Mouse (Mus musculus): ENCODE measurements around the gene Rps17.

Gene Rps17

DNA sequence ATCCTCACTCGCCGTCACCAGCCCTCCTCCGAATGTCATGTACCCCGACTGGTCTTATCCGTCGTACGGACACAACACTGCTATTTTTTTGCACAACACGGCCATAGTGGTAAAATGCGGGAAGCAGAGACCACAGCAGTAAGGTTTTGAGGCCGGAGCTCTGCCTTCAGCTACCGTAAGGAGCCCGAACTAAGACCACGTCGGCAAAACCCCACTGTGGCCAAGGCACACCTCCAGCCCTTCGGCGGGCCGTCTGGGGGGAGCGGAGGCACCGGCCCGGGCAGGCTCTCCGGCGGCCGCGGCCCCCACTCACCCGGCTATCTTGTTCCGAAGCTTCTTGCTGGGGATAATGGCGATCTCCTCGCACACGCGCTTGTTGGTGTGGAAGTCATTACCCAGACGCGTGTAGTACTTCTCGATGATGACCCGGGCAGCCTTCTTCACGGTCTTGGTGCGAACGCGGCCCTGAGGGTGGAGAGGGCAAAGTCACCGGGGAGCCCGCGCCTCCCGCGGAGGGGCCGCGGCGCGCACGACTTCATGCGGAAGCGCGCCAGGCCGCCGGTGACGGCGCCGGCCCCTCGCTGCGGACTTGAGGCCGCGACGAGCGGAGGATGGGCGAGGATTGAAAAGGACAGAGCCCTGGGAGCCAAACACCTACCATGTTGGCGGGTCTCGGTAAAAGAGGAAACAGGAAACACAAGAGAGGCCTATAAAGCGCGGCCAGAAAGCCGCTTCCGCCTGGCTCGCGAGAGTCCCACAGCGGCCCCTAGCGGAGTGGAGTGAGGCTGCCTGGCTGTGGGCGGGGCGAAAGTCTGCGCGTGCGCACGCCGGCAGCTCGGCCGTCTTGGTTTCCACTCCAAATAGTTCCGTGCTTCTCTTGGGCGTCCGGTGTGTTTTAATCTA, at the start of gene Rps17:
TSS of gene Rps17 (minus strand) at position 711 of the 903 bp plus-strand sequence.
- peak; percentile 72 for DNase-seq (ENCODE audit: extremely low read depth, low read depth)

DNA sequence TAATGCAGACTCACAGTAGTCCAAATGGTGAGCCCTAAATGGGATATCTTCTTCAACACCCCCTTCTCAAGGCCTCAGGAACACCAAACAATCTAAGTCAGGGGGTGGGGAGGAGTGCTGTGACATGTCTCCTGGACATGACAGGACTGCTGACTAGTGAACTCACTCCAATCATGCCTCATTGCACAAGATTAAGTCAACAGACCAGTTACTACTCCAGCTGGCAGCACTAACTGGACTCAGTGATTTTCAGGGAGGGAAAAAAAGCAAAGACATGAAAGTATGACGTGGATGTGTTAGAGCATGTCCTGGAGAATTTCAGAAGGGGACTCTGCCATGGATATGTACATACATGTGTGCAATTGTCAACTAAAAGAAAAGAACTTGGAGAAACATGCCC, 34.3 kb upstream of the Rps17 start:
- DNase-seq (ENCODE audit: extremely low read depth, low read depth): no peak

DNA sequence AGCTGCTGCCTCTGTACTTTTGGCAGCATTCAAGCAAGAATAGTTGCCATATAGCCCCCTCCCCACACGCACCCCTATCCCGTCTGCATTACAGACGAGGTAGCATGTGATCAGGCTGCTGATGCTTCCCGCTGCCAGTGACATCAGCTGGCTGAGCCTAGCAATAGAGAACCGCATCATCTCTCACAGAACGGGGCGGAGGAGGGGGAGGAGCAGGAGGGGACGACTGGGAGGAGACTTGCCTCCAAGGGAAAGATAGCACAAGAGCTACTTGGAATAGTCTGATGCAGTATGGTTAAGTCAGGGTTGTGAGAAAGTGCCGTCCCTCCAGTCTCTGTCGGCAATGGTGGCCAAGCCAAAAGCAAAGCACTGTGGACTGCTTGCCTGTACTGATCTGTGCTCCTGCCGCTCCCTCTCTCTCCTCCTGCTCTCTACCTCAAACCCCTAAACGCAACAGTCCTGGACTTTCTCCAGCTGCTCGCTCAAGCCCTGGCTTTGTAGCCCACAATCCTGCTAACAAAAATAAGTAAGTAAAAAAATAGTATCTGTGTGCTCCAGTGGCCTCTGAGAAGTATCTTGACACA, 27.4 kb upstream of the Rps17 start:
- no peak for DNase-seq (ENCODE audit: extremely low read depth, low read depth)

DNA sequence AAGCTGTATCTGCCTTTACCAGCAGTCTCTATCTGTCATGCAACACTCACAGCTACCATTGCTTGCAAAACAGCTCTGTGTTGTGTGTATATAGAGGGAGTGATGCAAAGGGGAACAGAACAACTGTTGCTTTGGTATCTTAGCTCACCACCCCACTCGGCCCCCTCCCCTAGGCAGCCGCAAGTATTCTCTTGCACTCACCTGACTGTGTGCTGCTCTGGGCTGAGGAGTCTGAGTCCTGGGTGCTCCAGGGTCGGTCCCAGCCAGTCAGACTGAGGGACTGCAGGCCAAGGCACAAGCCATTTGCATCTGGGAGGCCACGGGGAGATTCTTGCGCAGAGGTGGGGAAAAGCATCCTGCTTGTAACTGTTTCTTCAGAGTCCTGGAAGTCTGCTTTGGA, 26.8 kb upstream of the Rps17 start:
- no peak for DNase-seq (ENCODE audit: extremely low read depth, low read depth)

DNA sequence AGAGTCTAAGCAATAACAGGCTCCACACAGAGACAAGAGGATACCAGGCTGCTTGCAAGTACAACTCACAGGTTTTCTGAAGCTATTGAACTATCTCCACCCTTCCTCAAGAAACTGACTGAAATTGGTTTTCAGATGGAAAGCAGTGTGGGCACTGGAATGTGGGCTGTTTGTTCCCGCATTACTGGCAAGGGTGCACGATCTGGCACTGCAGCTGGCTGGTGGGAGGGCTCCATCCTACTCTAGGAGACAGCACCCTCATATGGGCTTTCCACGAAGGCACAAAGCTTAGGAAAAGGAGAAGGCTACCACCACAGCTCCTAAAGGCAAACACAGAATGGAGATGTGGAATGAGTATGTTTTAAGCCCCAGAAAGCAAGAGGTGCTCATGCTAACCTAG, 24.7 kb upstream of the Rps17 start:
- DNase-seq (ENCODE audit: extremely low read depth, low read depth): no peak

DNA sequence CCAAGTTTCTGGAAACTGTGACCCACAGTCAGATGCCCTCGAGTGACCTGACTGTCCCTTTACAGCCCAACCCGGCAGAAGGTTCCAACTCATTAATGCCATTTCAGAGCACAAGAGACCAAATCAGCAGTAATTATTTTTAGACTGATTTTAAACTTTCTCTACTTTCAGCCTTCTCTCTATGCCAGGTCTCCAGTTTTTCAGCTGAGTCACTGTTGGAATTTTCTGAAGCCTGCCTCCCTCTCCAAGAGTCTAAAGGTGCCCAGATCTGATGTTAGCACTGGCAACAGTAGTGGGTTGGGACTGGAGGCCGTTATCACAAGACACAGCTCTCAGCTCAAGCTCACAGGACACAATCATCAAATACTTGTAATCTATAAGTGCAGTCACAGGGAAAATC, 22.9 kb upstream of the Rps17 start:
- no peak for DNase-seq (ENCODE audit: extremely low read depth, low read depth)

DNA sequence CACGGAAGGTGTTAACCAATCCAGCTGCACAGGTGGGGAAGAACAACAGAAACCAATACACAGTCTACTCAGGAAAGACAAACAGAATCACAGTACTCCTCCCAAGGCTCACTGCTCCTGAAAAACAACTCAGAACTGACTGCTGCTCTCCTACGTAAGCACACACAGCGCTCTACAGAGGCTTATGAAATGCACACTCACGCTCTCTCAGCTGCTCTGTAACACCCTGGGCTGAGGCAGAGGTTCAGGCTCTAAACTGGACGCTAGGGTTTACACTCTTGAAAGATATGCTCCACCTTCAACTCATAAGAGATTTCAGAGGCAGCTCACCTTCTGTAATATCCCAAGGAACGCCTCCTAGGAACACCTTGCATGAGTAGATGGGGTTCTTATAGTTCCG, 11.9 kb upstream of the Rps17 start:
- no peak for DNase-seq (ENCODE audit: extremely low read depth, low read depth)

DNA sequence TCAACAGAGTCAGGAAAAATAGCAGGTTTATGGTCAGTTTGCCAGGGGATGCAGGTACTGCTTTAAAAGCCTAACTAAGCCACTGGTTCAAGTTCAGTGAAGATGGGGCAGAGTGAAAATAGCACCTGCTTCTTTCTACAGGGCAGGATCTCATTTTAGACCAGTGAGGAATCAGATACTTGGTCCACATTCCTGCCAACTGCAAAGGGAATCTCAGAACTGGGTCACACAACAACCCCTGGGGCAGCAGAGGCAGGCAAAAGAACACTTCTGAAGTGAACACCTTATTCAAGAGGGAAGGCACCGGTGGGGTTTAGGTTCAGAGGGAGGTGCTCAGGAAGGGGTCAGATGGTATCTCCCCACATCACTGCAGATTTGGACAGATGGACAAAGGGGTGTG, 11.3 kb upstream of the Rps17 start:
- no peak for DNase-seq (ENCODE audit: extremely low read depth, low read depth)

DNA sequence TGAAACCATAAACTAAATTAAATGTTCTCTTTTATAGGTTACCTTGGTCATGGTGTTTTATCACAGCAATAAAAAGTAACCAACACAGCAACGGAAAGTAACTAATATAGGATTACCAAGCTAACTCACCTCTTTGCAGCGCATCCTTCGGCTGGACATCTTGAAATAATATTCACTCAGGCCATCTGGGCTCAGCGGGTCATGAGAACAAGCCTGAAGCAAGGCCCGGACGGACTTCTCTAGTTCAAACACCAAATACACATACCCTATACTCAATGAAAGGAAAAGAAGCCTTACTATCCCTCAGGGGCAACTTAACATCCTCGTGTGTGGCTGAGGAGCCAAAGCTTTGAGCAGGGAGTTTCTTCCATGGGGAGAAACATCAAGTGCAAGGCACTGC, 10.7 kb upstream of the Rps17 start:
- DNase-seq (ENCODE audit: extremely low read depth, low read depth): no peak

DNA sequence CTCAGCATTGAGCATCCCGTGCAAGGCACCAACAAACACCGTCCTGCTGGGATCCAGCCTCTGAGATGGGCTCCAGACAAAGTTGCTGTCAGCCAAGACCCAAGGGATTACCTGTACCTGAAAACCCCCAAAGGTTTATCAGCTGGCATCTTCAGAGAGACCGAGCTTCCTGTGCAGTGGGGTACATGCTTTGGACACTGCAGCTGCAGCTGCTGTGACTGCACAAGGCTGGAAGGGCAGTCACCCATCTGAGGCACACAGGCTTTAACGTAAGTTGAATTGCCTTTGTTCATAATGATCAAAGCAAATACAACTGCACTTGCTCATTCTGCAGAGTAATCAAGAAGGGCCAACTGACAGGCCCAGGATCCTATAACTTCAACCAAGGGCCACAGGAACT, 6.8 kb upstream of the Rps17 start:
- DNase-seq (ENCODE audit: extremely low read depth, low read depth): no peak

DNA sequence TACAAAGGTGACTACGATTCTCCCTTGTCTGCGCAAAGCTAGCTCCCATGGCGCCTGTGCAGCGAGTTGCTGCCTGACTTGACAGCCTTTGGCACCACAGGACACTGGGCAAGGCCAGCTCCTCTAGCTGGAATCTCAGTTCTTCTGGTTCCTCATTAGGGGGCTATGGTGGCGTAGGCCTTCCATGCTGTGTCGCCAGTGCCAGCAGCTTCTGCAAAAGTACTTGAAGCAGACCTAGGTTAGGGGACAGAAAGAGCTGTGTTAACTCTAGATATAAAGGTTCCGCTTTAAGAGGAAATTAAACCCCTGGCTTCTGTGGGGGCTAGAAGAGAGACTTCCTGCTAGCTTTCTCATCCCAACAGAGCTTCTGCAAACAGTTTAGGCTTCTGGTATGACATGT, 3.2 kb upstream of the Rps17 start:
- DNase-seq (ENCODE audit: extremely low read depth, low read depth): peak; percentile 52

DNA sequence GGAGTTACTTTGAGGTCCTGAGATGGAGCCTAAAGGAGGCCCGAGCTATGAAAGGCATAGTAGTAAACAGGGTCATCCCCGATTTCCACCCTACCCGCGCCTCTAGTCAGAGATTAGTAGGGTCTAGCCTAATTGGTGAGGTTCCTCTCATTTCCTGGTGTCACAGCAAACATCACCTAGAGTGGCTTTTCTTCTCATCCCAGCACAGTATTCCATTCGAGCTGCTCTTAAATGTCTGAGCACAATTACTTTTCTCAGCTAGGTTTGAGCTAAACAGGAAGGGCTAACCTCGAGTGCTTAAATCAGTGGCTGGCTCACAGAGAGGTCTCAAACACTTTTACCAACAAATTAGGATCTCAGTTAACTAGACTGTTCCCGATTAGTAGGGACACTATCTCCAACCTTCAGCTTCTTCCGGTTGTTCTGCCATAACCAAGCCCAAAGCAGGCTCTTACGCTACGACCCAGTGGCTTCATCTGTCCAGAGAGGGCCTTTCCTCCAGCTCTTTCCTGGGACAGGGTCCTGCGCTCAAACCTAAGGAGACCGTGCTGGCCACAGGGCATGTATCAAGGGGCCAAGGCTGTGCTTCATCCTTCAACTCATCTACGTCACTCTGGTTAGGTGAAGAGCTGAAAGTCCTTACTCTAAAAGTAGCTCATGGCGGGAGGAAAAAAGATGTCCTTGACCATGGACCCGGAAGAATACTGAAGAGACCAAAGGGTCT, 555 bp upstream of the Rps17 start:
- DNase-seq (ENCODE audit: extremely low read depth, low read depth): no peak

DNA sequence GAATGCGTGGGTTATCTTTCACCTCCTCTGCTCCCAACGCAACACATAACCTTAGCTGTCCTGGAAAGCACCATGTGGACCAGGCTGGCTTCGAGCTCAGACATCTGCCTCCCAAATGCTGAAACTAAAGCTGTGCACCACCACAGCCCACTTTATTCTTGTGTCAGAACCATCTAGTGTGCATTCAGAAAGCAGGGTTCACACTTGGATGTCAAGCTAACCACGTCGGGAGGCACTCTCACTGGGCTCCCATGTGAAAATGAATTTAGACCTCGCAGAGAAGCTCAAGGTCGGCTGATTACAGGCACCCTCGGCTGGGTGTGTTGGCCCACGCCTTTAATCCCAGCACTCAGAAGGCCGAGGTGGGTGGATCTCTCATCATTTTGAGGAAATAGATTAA, 1.2 kb downstream of the Rps17 start:
- DNase-seq (ENCODE audit: extremely low read depth, low read depth): no peak

DNA sequence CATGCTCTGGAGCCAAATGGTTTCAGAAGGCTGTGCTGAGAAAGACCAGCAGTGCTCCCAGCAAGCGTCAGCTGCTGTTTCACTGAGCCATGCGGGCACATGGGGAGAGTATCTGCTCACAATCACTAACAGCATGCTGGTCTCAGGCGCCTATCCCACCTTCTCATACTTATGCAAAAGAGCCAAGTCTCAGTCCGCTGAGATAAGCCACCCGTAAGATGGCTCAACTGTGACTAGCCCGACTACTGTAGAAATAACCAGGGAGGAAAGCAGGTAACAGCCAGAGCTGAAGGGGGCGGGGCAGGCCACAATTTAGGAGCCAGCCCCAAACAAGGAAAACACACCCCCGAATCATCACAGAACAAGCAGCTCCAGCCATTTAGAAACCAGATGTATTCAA, 1.7 kb downstream of the Rps17 start:
- no peak for DNase-seq (ENCODE audit: extremely low read depth, low read depth)

DNA sequence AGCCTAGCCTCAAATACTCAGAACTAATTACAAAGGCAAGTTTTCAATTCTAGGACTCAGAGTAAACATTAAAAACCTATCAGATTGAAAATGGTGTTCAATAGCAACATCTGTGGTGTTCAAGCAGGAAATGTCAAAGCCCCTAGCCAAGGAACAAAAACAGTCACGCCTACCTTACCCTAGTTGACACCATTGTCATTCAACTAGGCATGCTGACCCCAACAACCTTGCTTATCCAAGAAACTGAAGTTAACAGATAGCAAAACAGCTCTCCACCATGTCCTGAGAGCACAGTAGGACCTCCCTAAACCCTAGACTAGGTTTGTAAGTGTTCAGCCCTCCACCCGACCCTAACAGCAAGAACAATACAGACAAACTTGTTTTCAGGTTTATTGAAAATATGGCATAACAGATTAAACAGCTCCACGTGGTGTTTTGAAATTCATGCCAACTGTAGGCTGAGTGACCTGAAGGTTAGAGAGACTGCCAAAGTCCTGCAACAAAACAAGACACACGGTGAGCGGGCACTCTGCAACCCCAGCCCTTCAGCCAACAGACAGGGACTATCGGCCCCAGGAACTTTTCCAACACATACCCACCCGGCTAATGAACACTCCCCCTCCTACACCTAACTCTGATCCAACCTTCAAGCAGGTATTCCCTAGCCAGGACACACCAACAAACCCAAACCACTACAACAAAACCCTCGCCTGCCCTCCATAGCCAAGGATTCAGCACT, 2.5 kb downstream of the Rps17 start:
- DNase-seq (ENCODE audit: extremely low read depth, low read depth): no peak

DNA sequence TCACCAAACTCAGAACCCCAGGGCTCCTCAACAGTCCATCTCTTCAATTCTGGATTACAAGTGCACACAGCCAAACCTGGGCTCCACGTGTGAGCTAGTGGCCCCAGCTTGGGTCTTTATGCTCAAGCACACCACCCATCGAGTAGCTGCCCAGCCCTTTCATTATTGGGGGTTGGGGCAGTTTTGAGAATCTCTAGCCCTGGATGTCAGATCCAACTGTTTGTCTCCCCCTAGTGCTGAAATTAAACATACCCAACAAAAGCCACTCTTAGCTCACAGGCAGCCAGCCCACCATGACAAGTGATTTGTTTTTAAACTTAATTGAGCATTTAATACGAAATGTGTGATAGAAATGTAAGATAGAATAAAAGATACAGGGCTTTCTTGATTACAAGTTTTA, 3.5 kb downstream of the Rps17 start:
- DNase-seq (ENCODE audit: extremely low read depth, low read depth): no peak

DNA sequence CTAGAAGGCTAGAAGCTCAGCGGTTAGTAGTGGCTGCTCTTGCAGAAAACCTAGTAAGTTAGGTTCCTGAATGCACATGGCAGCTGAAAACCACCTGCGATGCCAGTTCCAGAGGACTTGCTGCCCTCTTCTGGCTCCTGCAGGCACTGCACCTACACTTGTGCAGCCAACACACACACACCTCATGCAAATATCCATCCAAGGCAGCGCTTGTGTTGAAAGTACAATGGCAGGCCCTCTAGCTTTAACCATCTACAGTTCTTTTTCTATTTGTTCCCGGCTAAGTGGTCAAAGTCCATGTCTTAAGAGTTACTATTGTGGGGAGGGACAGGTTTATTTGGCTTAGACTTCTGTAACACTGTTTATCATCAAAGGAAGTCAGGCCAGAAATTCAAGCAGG, 5.3 kb downstream of the Rps17 start:
- DNase-seq (ENCODE audit: extremely low read depth, low read depth): peak; percentile 56

DNA sequence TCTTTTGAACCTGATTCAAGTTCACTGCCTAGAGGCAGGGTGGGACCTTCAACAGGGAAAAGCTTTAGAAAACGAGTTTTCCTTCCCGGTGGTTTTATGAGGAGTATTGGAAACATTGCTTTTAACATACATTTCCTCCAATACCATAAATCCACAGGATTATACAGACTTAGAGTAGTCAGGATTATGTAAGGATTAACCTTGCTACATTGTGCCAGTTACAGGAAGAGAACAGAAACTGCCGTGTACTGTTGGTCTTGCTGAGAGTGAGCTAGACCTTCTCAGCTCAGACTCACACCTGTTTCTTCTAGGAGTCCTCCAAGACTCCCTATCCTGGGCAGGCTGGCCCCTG, 6.6 kb downstream of the Rps17 start:
- no peak for DNase-seq (ENCODE audit: extremely low read depth, low read depth)

DNA sequence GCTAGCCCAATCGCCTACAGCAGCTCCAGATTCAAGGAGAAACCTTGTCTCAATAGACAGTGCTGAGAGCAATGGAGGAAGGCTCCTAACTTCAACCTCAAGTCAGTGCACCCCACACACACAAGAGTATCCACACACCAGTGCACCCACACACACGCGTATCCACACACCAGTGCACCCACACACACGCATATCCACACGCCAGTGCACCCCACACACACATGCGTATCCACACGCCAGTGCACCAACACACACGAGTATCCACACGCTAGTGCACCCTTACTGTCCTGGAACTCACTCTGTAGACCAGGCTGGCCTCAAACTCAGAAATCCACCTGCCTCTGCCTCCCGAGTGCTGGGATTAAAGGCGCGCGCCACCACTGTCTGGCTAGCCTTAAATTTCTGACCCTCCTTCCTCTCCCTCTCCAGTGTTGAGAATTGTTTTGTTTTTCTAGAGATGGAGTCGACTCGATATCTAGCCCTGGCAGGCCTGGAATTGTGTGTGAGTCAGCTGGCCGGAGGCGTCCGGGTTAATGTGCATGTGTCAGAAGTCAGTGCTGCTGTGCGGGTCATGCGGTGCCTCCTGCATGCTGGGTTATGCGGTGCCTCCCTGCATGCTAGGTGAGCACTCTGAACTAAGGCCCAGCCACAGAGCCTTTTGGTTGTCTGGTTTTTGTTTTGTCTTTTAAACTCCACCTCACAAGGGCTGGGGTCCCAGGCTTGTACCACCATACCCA, 7.1 kb downstream of the Rps17 start:
- no peak for DNase-seq (ENCODE audit: extremely low read depth, low read depth)

DNA sequence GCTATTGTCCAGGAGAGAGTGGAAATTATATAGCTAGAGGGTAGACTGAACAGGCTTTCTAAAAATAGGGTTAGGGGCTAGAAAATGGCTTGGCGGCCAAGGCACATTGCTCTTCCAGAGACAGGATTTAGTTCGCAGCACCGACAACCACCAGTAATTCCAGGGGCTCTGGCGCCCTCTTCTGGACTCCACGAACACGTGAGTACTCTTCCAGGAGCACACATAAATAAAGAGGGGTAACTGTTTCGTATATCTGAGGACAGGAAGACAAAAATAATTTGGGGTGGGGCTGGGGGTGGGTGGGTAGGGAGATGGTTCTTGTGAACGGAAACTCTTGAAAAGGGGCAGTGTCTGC, 8.6 kb downstream of the Rps17 start:
- no peak for DNase-seq (ENCODE audit: extremely low read depth, low read depth)

DNA sequence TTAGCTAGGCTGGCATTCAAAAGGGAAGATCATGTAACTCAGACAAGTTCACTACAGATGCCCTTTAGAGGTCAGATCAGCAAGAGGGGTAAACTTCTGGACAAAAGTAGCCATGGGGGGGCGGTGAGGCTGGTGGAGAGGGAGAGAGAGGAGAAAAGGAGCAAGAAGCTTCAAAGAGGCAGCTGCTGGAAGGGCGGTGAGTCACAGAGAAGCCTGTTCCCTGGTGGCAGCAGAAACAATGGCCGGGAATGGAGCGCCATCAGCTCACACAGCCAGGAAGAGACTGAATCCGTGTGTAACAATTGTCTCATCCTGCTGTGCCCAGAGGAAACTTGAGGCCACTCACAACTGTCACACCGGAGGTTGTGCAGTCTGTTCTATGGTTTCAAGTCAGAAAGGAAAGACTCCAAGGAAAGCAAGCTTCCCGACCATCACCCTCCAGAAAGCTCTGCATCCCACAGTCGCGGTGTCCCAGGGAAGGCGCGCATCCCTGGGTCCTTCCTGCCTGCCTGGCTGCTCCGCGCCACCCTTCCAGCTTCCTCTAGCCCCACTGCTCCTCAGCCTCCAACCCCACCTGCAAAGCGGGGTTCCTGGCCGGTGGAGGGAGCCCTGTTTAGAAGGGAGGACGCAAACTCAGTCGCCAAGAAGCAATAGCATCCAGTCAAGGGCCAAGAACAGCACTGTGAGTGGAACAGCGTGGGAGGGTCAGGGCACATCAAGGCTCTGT, 9.2 kb downstream of the Rps17 start:
- no peak for DNase-seq (ENCODE audit: extremely low read depth, low read depth)
